Mouse (Mus musculus) adrenal gland, postnatal 10 days (tissue): Measurements from ENCODE around the gene Gnao1. TPM values are rescaled to one million over a fixed set of nuclear protein-coding genes. Genes with fewer than 3 reads are reported as not detected.

Source experiments
- DNase-seq: peaks from one replicate; pipeline ENCODE4 v3.0.0; 2021; ENCODE audit warnings: mixed read lengths
- microRNA-seq: library from miRNA; unstranded; fragments of <30 nt; microRNA quantifications from one replicate; pipeline ENCODE4 v1.2.0, GENCODE M21; 2021
- total RNA-seq, 2 experiments: library from RNA; stranded (reverse); gene quantifications; 2 replicates each; pipeline ENCODE4 v1.2.3; 2021

The Gnao1 gene
- total RNA-seq, 2 experiments from 2014 or later, result 40.4 to 60.8 TPM

- peak; percentile 12 for DNase-seq
These were observed 199.6 kb downstream of the Gnao1 start for GRCm38 (mm10) chr8:94009243-94009845.

GRCm38 (mm10) chr8:94010101-94010705 lies 200.4 kb downstream of the Gnao1 start:
- DNase-seq, result no peak

- DNase-seq, result no peak
These were observed 201.6 kb downstream of the Gnao1 start for GRCm38 (mm10) chr8:94011076-94012012.

GRCm38 (mm10) chr8:94012013-94012951 lies 202.5 kb downstream of the Gnao1 start, which contains the start of gene Amfr:
Amfr (minus strand) TSS chr8:94012842.
- DNase-seq, result peak; percentile 85

GRCm38 (mm10) chr8:94013026-94013612 lies 203.4 kb downstream of the Gnao1 start:
- DNase-seq, result no peak

Small RNA genes lying within 50 kb of the gene (microRNA-seq; reads per million reads assigned to microRNA genes)
- gene Gm24159, result not detected

Other genes with a start within 250 kb of the Gnao1 start
- 100 to 1,000 TPM; 125 to 132 TPM for gene Amfr, start 202.9 kb downstream of the Gnao1 start, total RNA-seq
- gene Nudt21, start 227.1 kb downstream of the Gnao1 start, total RNA-seq, result 10 to 100 TPM; 47.6 to 48.3 TPM
- gene Ogfod1, start 227.2 kb downstream of the Gnao1 start, total RNA-seq, result 10 to 100 TPM; 14.5 to 15.6 TPM